Mouse (Mus musculus) lung, postnatal 0 days (tissue): ENCODE results near the gene Hist1h4h.

Source experiments
- CTCF ChIP-seq: IDR thresholded peaks from 2 replicates; pipeline ENCODE4 v1.5.1; 2016; ENCODE audit warnings: antibody characterized with exemption, mild to moderate bottlenecking
- EP300 ChIP-seq: IDR thresholded peaks from 2 replicates; pipeline ENCODE4 v1.6.1; 2016; ENCODE audit warnings: antibody characterized with exemption, mild to moderate bottlenecking, control low read depth

- TF ChIP-seq CTCF: no peak
- no peak for TF ChIP-seq EP300
These were observed 15.8 kb downstream of the Hist1h4h start for GRCm38 (mm10) chr13:23546694-23547093.
